Comparison of ENCODE assay signal across 7 mouse cellular contexts in genomic region chrX:102119042-102119864, GRCm38 (mm10). TPM values are rescaled to one million over a fixed set of nuclear protein-coding genes. Genes with fewer than 3 reads are reported as not detected.
DNase-seq lines count a peak whose midpoint lies in the region; ATAC-seq lines count a peak whose summit lies in the region.

Gene Pin4 (plus strand): TSS chrX:102119447.

- H3K36me3 ChIP-seq in embryonic facial prominence, embryonic 11.5 days (replicated peaks; ENCODE audit: control insufficient read depth, insufficient read depth, low read depth, low read length) = no peaks in the 10 kb centered on the region
- H3K36me3 ChIP-seq in limb, embryonic 10.5 days = peaks cover 29% of the 10 kb centered on the region
- H3K36me3 ChIP-seq in midbrain, embryonic 13.5 days = peaks cover 13% of the 10 kb centered on the region

- DNase-seq in adrenal gland, postnatal 14 days = peak; percentile 95
- peak; percentile 95 for DNase-seq in embryonic facial prominence, embryonic 11.5 days (ENCODE audit: low spot score)
- DNase-seq in kidney, adult 11 months = peak; percentile 98
- peak; percentile 88 for DNase-seq in limb, embryonic 10.5 days (ENCODE audit: low spot score)
- peak; percentile 81 for DNase-seq in spleen, adult 12 weeks (ENCODE audit: low spot score)

- H3K27ac ChIP-seq in embryonic facial prominence, embryonic 11.5 days (replicated peaks; ENCODE audit: low read depth, low read length) = no peak within 1 kb of the TSS
- H3K27ac ChIP-seq in limb, embryonic 10.5 days = peak within 1 kb of the TSS; percentile 76
- H3K27ac ChIP-seq in midbrain, embryonic 13.5 days = peak within 1 kb of the TSS; percentile 79

- H3K4me3 ChIP-seq in embryonic facial prominence, embryonic 11.5 days (ENCODE audit: low read depth, low read length) = peak within 1 kb of the TSS; percentile 56
- peak within 1 kb of the TSS; percentile 67 for H3K4me3 ChIP-seq in limb, embryonic 10.5 days
- H3K4me3 ChIP-seq in midbrain, embryonic 13.5 days (replicated peaks) = peak within 1 kb of the TSS; percentile 65

- peak within 1 kb of the TSS; percentile 59 for H3K9ac ChIP-seq in embryonic facial prominence, embryonic 11.5 days (replicated peaks; ENCODE audit: low read length)
- peak within 1 kb of the TSS; percentile 70 for H3K9ac ChIP-seq in midbrain, embryonic 13.5 days (replicated peaks)

- WGBS in embryonic facial prominence, embryonic 11.5 days = 12% methylated on average over 30 of the region's 30 CpGs
- WGBS in limb, embryonic 10.5 days = 13% methylated on average over 30 of the region's 30 CpGs
- WGBS in midbrain, embryonic 13.5 days = 21% methylated on average over 30 of the region's 30 CpGs

- ATAC-seq in embryonic facial prominence, embryonic 11.5 days (replicated peaks; ENCODE audit: insufficient number of reproducible peaks, low FRiP score, low TSS enrichment, low read depth) = peak; percentile 99
- peak; percentile 98 for ATAC-seq in granulocyte monocyte progenitor cell, adult 5-6 weeks (replicated peaks; ENCODE audit: poor library complexity, severe bottlenecking)
- peak; percentile 99 for ATAC-seq in midbrain, embryonic 13.5 days

- no peaks in the 10 kb centered on the region for H3K4me1 ChIP-seq in embryonic facial prominence, embryonic 11.5 days (ENCODE audit: control insufficient read depth, insufficient read depth, low read length)
- H3K4me1 ChIP-seq in limb, embryonic 10.5 days = no peaks in the 10 kb centered on the region; the same call in 1 of the 2 replicates
- peaks cover 11% of the 10 kb centered on the region; the same call in 1 of the 2 replicates for H3K4me1 ChIP-seq in midbrain, embryonic 13.5 days (replicated peaks)

- H3K9me3 ChIP-seq in embryonic facial prominence, embryonic 11.5 days (replicated peaks; ENCODE audit: control insufficient read depth, low read length) = no peaks in the 10 kb centered on the region
- no peaks in the 10 kb centered on the region for H3K9me3 ChIP-seq in limb, embryonic 10.5 days (replicated peaks)
- no peaks in the 10 kb centered on the region for H3K9me3 ChIP-seq in midbrain, embryonic 13.5 days

- H3K4me2 ChIP-seq in embryonic facial prominence, embryonic 11.5 days (ENCODE audit: low read depth, low read length) = peak within 1 kb of the TSS; percentile 43
- H3K4me2 ChIP-seq in midbrain, embryonic 13.5 days (replicated peaks) = peak within 1 kb of the TSS; percentile 66

- H3K27me3 ChIP-seq in embryonic facial prominence, embryonic 11.5 days (ENCODE audit: control insufficient read depth, insufficient read depth, low read length) = no peaks in the 10 kb centered on the region
- peaks cover 86% of the 10 kb centered on the region for H3K27me3 ChIP-seq in limb, embryonic 10.5 days (ENCODE audit: low read depth, poor library complexity, severe bottlenecking)
- H3K27me3 ChIP-seq in midbrain, embryonic 13.5 days = no peaks in the 10 kb centered on the region; the same call in 1 of the 2 replicates

RNA-seq across cellular contexts. Expression of gene Pin4, which starts in this region (rescaled TPM):
- 68.7 and 82.7 TPM in 2 replicates for total RNA-seq in adrenal gland, postnatal 14 days (2021)
- polyA plus RNA-seq in embryonic facial prominence, embryonic 11.5 days (2014; fragmentation: Nextera tagmentation; extraction: Ambion mirVana) = 67.3 and 70.8 TPM in 2 replicates
- 65.5 and 77.0 TPM in 2 replicates for total RNA-seq in granulocyte monocyte progenitor cell, adult 5-6 weeks (2014; fragmentation: Nextera tagmentation)
- total RNA-seq in granulocyte monocyte progenitor cell, adult 5-6 weeks (2017) = 83.2 and 99.1 TPM in 2 replicates
- polyA plus RNA-seq in limb, embryonic 10.5 days (2016; fragmentation: Nextera tagmentation; extraction: Ambion mirVana) = 81.2 and 96.0 TPM in 2 replicates
- polyA plus RNA-seq in midbrain, embryonic 13.5 days (2015; fragmentation: Nextera tagmentation; extraction: Ambion mirVana) = 83.7 and 93.5 TPM in 2 replicates
